ENCODE assay signal across 8 mouse cellular contexts in the genomic region with DNA sequence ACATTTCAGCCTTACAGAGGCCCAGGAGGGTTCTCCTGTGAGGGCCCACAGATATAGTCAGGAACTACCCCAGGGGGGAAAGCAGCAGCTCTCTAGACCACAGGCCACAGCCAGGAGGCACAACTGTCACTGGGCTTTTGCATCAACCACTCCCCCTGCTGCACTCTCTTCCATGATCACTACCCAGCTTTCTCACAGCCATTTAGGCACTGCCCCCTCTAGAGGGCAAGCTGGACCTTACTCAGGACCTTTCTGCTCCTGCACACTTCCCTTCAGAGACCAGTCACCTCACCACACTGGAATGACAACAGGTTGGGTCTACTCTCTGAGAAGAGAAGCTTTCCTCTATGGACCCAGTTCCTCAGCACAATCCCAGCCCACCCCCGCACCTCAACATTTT. TPM values are rescaled to one million over a fixed set of nuclear protein-coding genes. Genes with fewer than 3 reads are reported as not detected.
A peak's percentile ranks its signal among the peaks of the same experiment; 100 is the strongest.
DNase-seq lines count a peak whose midpoint lies in the region; ATAC-seq and TF ChIP-seq lines count a peak whose summit lies in the region.

No protein-coding gene starts in this region.

- H3K9ac ChIP-seq in liver, embryonic 14.5 days (replicated peaks), result no peak overlapping the region; the same call in 1 of the 2 replicates
- H3K9ac ChIP-seq in neural tube, embryonic 12.5 days, result peak overlapping the region; percentile 90; the same call in 1 of the 2 replicates

- H3K9me3 ChIP-seq in erythroblast, embryonic 14.5 days (ENCODE audit: control insufficient read depth, low read length), result peaks cover 21% of the 10 kb centered on the region
- H3K9me3 ChIP-seq in liver, embryonic 14.5 days (ENCODE audit: control insufficient read depth, low read length), result peaks cover 4% of the 10 kb centered on the region
- peaks cover 7% of the 10 kb centered on the region; the same call in 1 of the 2 replicates for H3K9me3 ChIP-seq in neural tube, embryonic 12.5 days

- H3K4me2 ChIP-seq in liver, embryonic 14.5 days (ENCODE audit: low read depth), result peak overlapping the region; percentile 63
- peak overlapping the region; percentile 90 for H3K4me2 ChIP-seq in neural tube, embryonic 12.5 days (replicated peaks)

- ATAC-seq in liver, embryonic 14.5 days (ENCODE audit: insufficient read depth), result no peak
- ATAC-seq in neural tube, embryonic 12.5 days (ENCODE audit: low FRiP score, low read depth), result no peak
- no peak for ATAC-seq in inflammation-experienced regulatory T-cells, adult 6 months

- WGBS in liver, embryonic 14.5 days (ENCODE audit: insufficient replicate concordance), result 86% methylated on average over 1 of the region's 1 CpGs
- 100% methylated on average over 1 of the region's 1 CpGs for WGBS in neural tube, embryonic 12.5 days

- H3K27ac ChIP-seq in liver, embryonic 14.5 days, result no peak overlapping the region
- no peak overlapping the region for H3K27ac ChIP-seq in neural tube, embryonic 12.5 days

- H3K4me3 ChIP-seq in erythroblast, embryonic 14.5 days (replicated peaks), result peak overlapping the region; percentile 94
- H3K4me3 ChIP-seq in liver, embryonic 14.5 days (ENCODE audit: insufficient read depth in 1 of 2, low read depth in 2 of 2, low read length in 2 of 2), result peak overlapping the region; percentile 80 to 85
- H3K4me3 ChIP-seq in neural tube, embryonic 12.5 days, result 0 out of 2 replicates have a peak overlapping the region, but pooled peaks have one; percentile 74

- TF ChIP-seq CTCF in liver, embryonic 14.5 days (IDR thresholded peaks at IDR 0.05; ENCODE audit: low read depth), result peak; percentile 71

- DNase-seq in urinary bladder, postnatal 25 days (ENCODE audit: low spot score), result peak; percentile 27
- DNase-seq in urinary bladder, adult 18-20 months (ENCODE audit: low spot score in 2 of 2), result no peak
- DNase-seq in hindlimb bud, embryonic 11.5 days (ENCODE audit: extremely low spot score, low read depth, low spot score), result peak; percentile 5
- DNase-seq in liver, embryonic 14.5 days (ENCODE audit: low read depth in 3 of 3, low spot score in 3 of 3), result peak in 2 of 3 experiments; percentile 38 to 57
- DNase-seq in layer of hippocampus, adult 18-20 months (ENCODE audit: low spot score in 2 of 2), result no peak

- peaks cover 53% of the 10 kb centered on the region for H3K4me1 ChIP-seq in erythroblast, embryonic 14.5 days (ENCODE audit: control insufficient read depth)
- H3K4me1 ChIP-seq in liver, embryonic 14.5 days (replicated peaks; ENCODE audit: control insufficient read depth in 2 of 2, insufficient read depth in 2 of 2, low read length in 1 of 2), result peaks cover 0 to 22% of the 10 kb centered on the region in 2 experiments; a peak in 3 of 4 replicates
- H3K4me1 ChIP-seq in neural tube, embryonic 12.5 days, result peaks cover 25% of the 10 kb centered on the region

- H3K36me3 ChIP-seq in erythroblast, embryonic 14.5 days (ENCODE audit: control insufficient read depth), result peaks cover 68% of the 10 kb centered on the region
- peaks cover 38% of the 10 kb centered on the region for H3K36me3 ChIP-seq in liver, embryonic 14.5 days (replicated peaks; ENCODE audit: control insufficient read depth, insufficient read depth, low read depth)
- peaks cover 50% of the 10 kb centered on the region for H3K36me3 ChIP-seq in neural tube, embryonic 12.5 days

- no peak for TF ChIP-seq EP300 in liver, embryonic 14.5 days (IDR thresholded peaks at IDR 0.05; ENCODE audit: low read depth)

- H3K27me3 ChIP-seq in erythroblast, embryonic 14.5 days (ENCODE audit: control insufficient read depth), result no peaks in the 10 kb centered on the region; the same call in 1 of the 2 replicates
- no peaks in the 10 kb centered on the region for H3K27me3 ChIP-seq in liver, embryonic 14.5 days (ENCODE audit: control insufficient read depth, insufficient read depth, low read length)
- no peaks in the 10 kb centered on the region for H3K27me3 ChIP-seq in neural tube, embryonic 12.5 days (replicated peaks)

RNA-seq across cellular contexts. Expression of a gene that starts 2.0 kb away (rescaled TPM):
- 5.2 and 5.8 TPM in 2 replicates for polyA plus RNA-seq in erythroblast, embryonic 14.5 days (2012)
- 8.8 and 10.1 TPM in 2 replicates for polyA plus RNA-seq in liver, embryonic 14.5 days (2012; rRNA removed)
- 4.0 and 5.2 TPM in 2 replicates for polyA plus RNA-seq in liver, embryonic 14.5 days (2014; fragmentation: Nextera tagmentation; extraction: Ambion mirVana)
- 14.5 and 17.2 TPM in 2 replicates for polyA plus RNA-seq in neural tube, embryonic 12.5 days (2016; fragmentation: Nextera tagmentation; extraction: Ambion mirVana)
- 10 to 100 TPM; 25.9 to 26.8 TPM for total RNA-seq in layer of hippocampus, adult 18-20 months (2021)
- 1 to 10 TPM; 6.2 to 7.4 (median 6.8) TPM for polyA plus RNA-seq in inflammation-experienced regulatory T-cells, adult 6 months (2017; shearing (Covaris generic))

RNA-seq across cellular contexts. Expression of a gene that starts 30.4 kb away (rescaled TPM):
- polyA plus RNA-seq in erythroblast, embryonic 14.5 days (2012), result 24.3 and 28.7 TPM in 2 replicates
- 19.6 and 20.2 TPM in 2 replicates for polyA plus RNA-seq in liver, embryonic 14.5 days (2012; rRNA removed)
- 37.5 and 43.4 TPM in 2 replicates for polyA plus RNA-seq in liver, embryonic 14.5 days (2014; fragmentation: Nextera tagmentation; extraction: Ambion mirVana)
- 83.4 and 86.4 TPM in 2 replicates for polyA plus RNA-seq in neural tube, embryonic 12.5 days (2016; fragmentation: Nextera tagmentation; extraction: Ambion mirVana)
- 10 to 100 TPM; 41.9 to 45.2 TPM for total RNA-seq in layer of hippocampus, adult 18-20 months (2021)
- 100 to 1,000 TPM; 110 to 126 (median 112) TPM for polyA plus RNA-seq in inflammation-experienced regulatory T-cells, adult 6 months (2017; shearing (Covaris generic))

RNA-seq across cellular contexts. Expression of a gene that starts 31.0 kb away (rescaled TPM):
- 0.04 TPM in 1 of 2 replicates, not detected in the other for polyA plus RNA-seq in erythroblast, embryonic 14.5 days (2012)
- 0.97 and 1.00 TPM in 2 replicates for polyA plus RNA-seq in liver, embryonic 14.5 days (2012; rRNA removed)
- polyA plus RNA-seq in liver, embryonic 14.5 days (2014; fragmentation: Nextera tagmentation; extraction: Ambion mirVana), result 0.76 and 1.2 TPM in 2 replicates
- polyA plus RNA-seq in neural tube, embryonic 12.5 days (2016; fragmentation: Nextera tagmentation; extraction: Ambion mirVana), result 5.0 TPM in 2 replicates
- total RNA-seq in layer of hippocampus, adult 18-20 months (2021), result 1 to 10 TPM; 1.5 to 1.6 TPM
- 1 to 10 TPM; 1.3 to 2.6 (median 2.6) TPM for polyA plus RNA-seq in inflammation-experienced regulatory T-cells, adult 6 months (2017; shearing (Covaris generic))

RNA-seq across cellular contexts. Expression of a gene that starts 51.1 kb away (rescaled TPM):
- not detected in 2 replicates for polyA plus RNA-seq in erythroblast, embryonic 14.5 days (2012)
- 0.42 and 0.60 TPM in 2 replicates for polyA plus RNA-seq in liver, embryonic 14.5 days (2012; rRNA removed)
- 0.10 and 0.24 TPM in 2 replicates for polyA plus RNA-seq in liver, embryonic 14.5 days (2014; fragmentation: Nextera tagmentation; extraction: Ambion mirVana)
- polyA plus RNA-seq in neural tube, embryonic 12.5 days (2016; fragmentation: Nextera tagmentation; extraction: Ambion mirVana), result 12.7 and 13.9 TPM in 2 replicates
- 100 to 1,000 TPM; 396 to 408 TPM for total RNA-seq in layer of hippocampus, adult 18-20 months (2021)
- under 1 TPM in 2 of 3 experiments, not detected in 1; 0.21 to 0.33 TPM for polyA plus RNA-seq in inflammation-experienced regulatory T-cells, adult 6 months (2017; shearing (Covaris generic))

RNA-seq across cellular contexts. Expression of a gene that starts 52.0 kb away (rescaled TPM):
- polyA plus RNA-seq in erythroblast, embryonic 14.5 days (2012), result 0.32 and 0.70 TPM in 2 replicates
- polyA plus RNA-seq in liver, embryonic 14.5 days (2012; rRNA removed), result 8.4 and 9.6 TPM in 2 replicates
- 7.6 and 10.0 TPM in 2 replicates for polyA plus RNA-seq in liver, embryonic 14.5 days (2014; fragmentation: Nextera tagmentation; extraction: Ambion mirVana)
- 87.9 and 93.1 TPM in 2 replicates for polyA plus RNA-seq in neural tube, embryonic 12.5 days (2016; fragmentation: Nextera tagmentation; extraction: Ambion mirVana)
- total RNA-seq in layer of hippocampus, adult 18-20 months (2021), result 10 to 100 TPM; 77.0 to 77.9 TPM
- 1 to 10 TPM in 2 of 3 experiments, under 1 TPM in 1; 0.50 to 3.0 (median 1.3) TPM for polyA plus RNA-seq in inflammation-experienced regulatory T-cells, adult 6 months (2017; shearing (Covaris generic))

Comparison
In these comparisons a context has a peak if more than half of its experiments do, and no peak if none do; other contexts are left out.
1. DNase-seq: peak in urinary bladder, postnatal 25 days (single experiment), hindlimb bud, embryonic 11.5 days (single experiment) and liver, embryonic 14.5 days (2 of 3); none in urinary bladder, adult 18-20 months (0 of 2) and layer of hippocampus, adult 18-20 months (0 of 2).
2. Peak in every context shown above with its lines, with median percentiles within 50 percentile points of each other: H3K4me3 ChIP-seq.